ENCODE assay signal across 19 mouse cellular contexts in genomic region chr5:140041055-140041454, GRCm38 (mm10).
A peak's percentile ranks its signal among the peaks of the same experiment; 100 is the strongest.
DNase-seq lines count a peak whose midpoint lies in the region; ATAC-seq lines count a peak whose summit lies in the region.
"Had no signal": no experiment of that assay in that cellular context is flagged by ENCODE, and none has a peak within 500 bp of the region (broad histone marks: within the 10 kb centered on the region; RNA-seq: fewer than 3 reads in every experiment).

No protein-coding gene starts in this region.

- 92% methylated on average over 3 of the region's 3 CpGs for WGBS in forebrain, embryonic 12.5 days
- WGBS in forebrain, embryonic 15.5 days: 86% methylated on average over 3 of the region's 3 CpGs
- 70% methylated on average over 3 of the region's 3 CpGs for WGBS in intestine, embryonic 15.5 days
- 78% methylated on average over 3 of the region's 3 CpGs for WGBS in intestine, embryonic 16.5 days
- 87% methylated on average over 3 of the region's 3 CpGs for WGBS in stomach, embryonic 16.5 days

- no peak for DNase-seq in cerebellum, adult 8-10 months
- no peak for DNase-seq in lung, postnatal 36 days
- no peak for DNase-seq in gastrocnemius, postnatal 25 days
- DNase-seq: adrenal gland, adult 2 months; adrenal gland, postnatal 10 days; adrenal gland, postnatal 25 days; cerebellum, adult 11 months; cerebellum, adult 18-20 months; cerebellum, adult 9-10 months; cerebellum, postnatal 10 days; cerebellum, postnatal 25 days; forebrain, postnatal 0 days had no signal

- H3K9ac ChIP-seq in forebrain, embryonic 12.5 days: no peak overlapping the region
- no peak overlapping the region for H3K9ac ChIP-seq in forebrain, embryonic 15.5 days (replicated peaks)
- no peak overlapping the region for H3K9ac ChIP-seq in intestine, embryonic 15.5 days
- no peak overlapping the region for H3K9ac ChIP-seq in intestine, embryonic 16.5 days (ENCODE audit: low read depth, low read length)
- H3K9ac ChIP-seq in stomach, embryonic 16.5 days (ENCODE audit: low read length): no peak overlapping the region
- H3K9ac ChIP-seq: embryonic facial prominence, embryonic 13.5 days; forebrain, postnatal 0 days had no signal

- H3K27ac ChIP-seq in forebrain, embryonic 12.5 days: 0 out of 2 replicates have a peak overlapping the region, but pooled peaks have one; percentile 14
- no peak overlapping the region for H3K27ac ChIP-seq in forebrain, embryonic 15.5 days (replicated peaks)
- H3K27ac ChIP-seq in intestine, embryonic 15.5 days: no peak overlapping the region
- no peak overlapping the region for H3K27ac ChIP-seq in intestine, embryonic 16.5 days (ENCODE audit: low read length)
- H3K27ac ChIP-seq in stomach, embryonic 16.5 days (ENCODE audit: low read length): no peak overlapping the region
- H3K27ac ChIP-seq: embryonic facial prominence, embryonic 13.5 days had no signal

- no peak overlapping the region for H3K4me2 ChIP-seq in forebrain, embryonic 12.5 days
- no peak overlapping the region for H3K4me2 ChIP-seq in forebrain, embryonic 15.5 days (replicated peaks)
- H3K4me2 ChIP-seq in intestine, embryonic 15.5 days (replicated peaks): no peak overlapping the region
- H3K4me2 ChIP-seq in intestine, embryonic 16.5 days (ENCODE audit: low read depth, low read length): no peak overlapping the region
- no peak overlapping the region for H3K4me2 ChIP-seq in stomach, embryonic 16.5 days (ENCODE audit: low read depth, low read length)
- H3K4me2 ChIP-seq: embryonic facial prominence, embryonic 13.5 days had no signal

- H3K9me3 ChIP-seq in forebrain, embryonic 12.5 days: no peaks in the 10 kb centered on the region
- no peaks in the 10 kb centered on the region for H3K9me3 ChIP-seq in forebrain, embryonic 15.5 days
- no peaks in the 10 kb centered on the region for H3K9me3 ChIP-seq in intestine, embryonic 15.5 days
- no peaks in the 10 kb centered on the region for H3K9me3 ChIP-seq in intestine, embryonic 16.5 days (ENCODE audit: control insufficient read depth, low read length)
- H3K9me3 ChIP-seq in stomach, embryonic 16.5 days (replicated peaks; ENCODE audit: control insufficient read depth, low read length): no peaks in the 10 kb centered on the region
- H3K9me3 ChIP-seq: embryonic facial prominence, embryonic 13.5 days had no signal

- ATAC-seq in forebrain, embryonic 12.5 days (ENCODE audit: low FRiP score): no peak
- ATAC-seq in forebrain, embryonic 15.5 days (replicated peaks): no peak
- ATAC-seq in intestine, embryonic 15.5 days: peak; percentile 72
- ATAC-seq in intestine, embryonic 16.5 days: peak; percentile 74
- ATAC-seq in stomach, embryonic 16.5 days (ENCODE audit: insufficient read depth, low FRiP score): 0 out of 2 replicates have a peak, but pooled peaks have one; percentile 45
- ATAC-seq: forebrain, embryonic 14.5 days; forebrain, postnatal 0 days had no signal

- H3K4me1 ChIP-seq in forebrain, embryonic 12.5 days: peaks cover 15% of the 10 kb centered on the region; the same call in 1 of the 2 replicates
- H3K4me1 ChIP-seq in forebrain, embryonic 15.5 days: 0 out of 2 replicates have a peak, but pooled peaks cover 4% of the 10 kb centered on the region
- 0 out of 2 replicates have a peak, but pooled peaks cover 16% of the 10 kb centered on the region for H3K4me1 ChIP-seq in intestine, embryonic 15.5 days (replicated peaks)
- peaks cover 15% of the 10 kb centered on the region for H3K4me1 ChIP-seq in intestine, embryonic 16.5 days (ENCODE audit: control insufficient read depth, insufficient read depth, low read length)
- H3K4me1 ChIP-seq in stomach, embryonic 16.5 days (ENCODE audit: control insufficient read depth, insufficient read depth, low read length): no peaks in the 10 kb centered on the region

- H3K36me3 ChIP-seq in forebrain, embryonic 12.5 days (replicated peaks): no peaks in the 10 kb centered on the region
- no peaks in the 10 kb centered on the region for H3K36me3 ChIP-seq in forebrain, embryonic 15.5 days
- H3K36me3 ChIP-seq in intestine, embryonic 15.5 days: no peaks in the 10 kb centered on the region
- H3K36me3 ChIP-seq in intestine, embryonic 16.5 days (ENCODE audit: control insufficient read depth, insufficient read depth, low read length): no peaks in the 10 kb centered on the region
- H3K36me3 ChIP-seq in stomach, embryonic 16.5 days (ENCODE audit: control insufficient read depth, insufficient read depth, low read length): no peaks in the 10 kb centered on the region
- H3K36me3 ChIP-seq: embryonic facial prominence, embryonic 13.5 days had no signal

- H3K27me3 ChIP-seq in forebrain, embryonic 12.5 days: no peaks in the 10 kb centered on the region
- no peaks in the 10 kb centered on the region for H3K27me3 ChIP-seq in forebrain, embryonic 15.5 days
- H3K27me3 ChIP-seq in intestine, embryonic 15.5 days (replicated peaks): no peaks in the 10 kb centered on the region
- no peaks in the 10 kb centered on the region for H3K27me3 ChIP-seq in intestine, embryonic 16.5 days (replicated peaks; ENCODE audit: control insufficient read depth, insufficient read depth, low read length)
- no peaks in the 10 kb centered on the region for H3K27me3 ChIP-seq in stomach, embryonic 16.5 days (ENCODE audit: control insufficient read depth, insufficient read depth, low read length)
- H3K27me3 ChIP-seq: embryonic facial prominence, embryonic 13.5 days had no signal

- no peak overlapping the region for H3K4me3 ChIP-seq in forebrain, embryonic 12.5 days (replicated peaks)
- no peak overlapping the region for H3K4me3 ChIP-seq in forebrain, embryonic 15.5 days
- no peak overlapping the region for H3K4me3 ChIP-seq in intestine, embryonic 15.5 days (replicated peaks)
- H3K4me3 ChIP-seq in intestine, embryonic 16.5 days (ENCODE audit: low read length): no peak overlapping the region
- H3K4me3 ChIP-seq in stomach, embryonic 16.5 days (replicated peaks; ENCODE audit: low read length): no peak overlapping the region
- H3K4me3 ChIP-seq: embryonic facial prominence, embryonic 13.5 days had no signal

Comparison
In these comparisons a context has a peak if more than half of its experiments do, and no peak if none do; other contexts are left out.
1. ATAC-seq: peak in intestine, embryonic 15.5 days (single experiment), intestine, embryonic 16.5 days (single experiment) and stomach, embryonic 16.5 days (single experiment); none in forebrain, embryonic 12.5 days (single experiment) and forebrain, embryonic 15.5 days (single experiment).